Mouse (Mus musculus) megakaryocyte, embryonic 14.5 days (primary cell): ENCODE measurements around the gene Orai3. TPM values are rescaled to one million over a fixed set of nuclear protein-coding genes. Genes with fewer than 3 reads are reported as not detected.

Experiments used
- H3K27me3 ChIP-seq: replicated peaks from 2 replicates; pipeline ENCODE3; 2012; ENCODE audit warnings: inconsistent platforms
- H3K36me3 ChIP-seq: replicated peaks from 2 replicates; pipeline ENCODE3; 2012; ENCODE audit warnings: low read length, inconsistent platforms, mixed read lengths
- H3K4me1 ChIP-seq: 2 replicates; pipeline ENCODE4 v1.6.1; 2012; ENCODE audit warnings: inconsistent platforms
- H3K4me3 ChIP-seq: replicated peaks from 2 replicates; pipeline ENCODE3; 2012; ENCODE audit warnings: moderate library complexity, mild to moderate bottlenecking, inconsistent platforms
- H3K9me3 ChIP-seq: 2 replicates; pipeline ENCODE4 v1.6.1; 2012; ENCODE audit warnings: inconsistent platforms
- FLI1 ChIP-seq: IDR thresholded peaks from 2 replicates; pipeline ENCODE4 v1.6.1; 2012; ENCODE audit warnings: low read length, inconsistent platforms, mixed read lengths
- GATA1 ChIP-seq: IDR thresholded peaks from 3 replicates; pipeline ENCODE4 v1.6.1; 2012; ENCODE audit warnings: mixed read lengths, low read length, inconsistent platforms, borderline replicate concordance
- polyA plus RNA-seq: library from polyadenylated mRNA; stranded (reverse); fragments of >175 nt; gene quantifications from 2 replicates; pipeline ENCODE4 v1.2.3, GENCODE M21; 2012; ENCODE audit warnings: low replicate concordance; ENCODE audit not compliant: insufficient read depth

Orai3 gene
- polyA plus RNA-seq, 1 experiment: 27.3 TPM

DNA sequence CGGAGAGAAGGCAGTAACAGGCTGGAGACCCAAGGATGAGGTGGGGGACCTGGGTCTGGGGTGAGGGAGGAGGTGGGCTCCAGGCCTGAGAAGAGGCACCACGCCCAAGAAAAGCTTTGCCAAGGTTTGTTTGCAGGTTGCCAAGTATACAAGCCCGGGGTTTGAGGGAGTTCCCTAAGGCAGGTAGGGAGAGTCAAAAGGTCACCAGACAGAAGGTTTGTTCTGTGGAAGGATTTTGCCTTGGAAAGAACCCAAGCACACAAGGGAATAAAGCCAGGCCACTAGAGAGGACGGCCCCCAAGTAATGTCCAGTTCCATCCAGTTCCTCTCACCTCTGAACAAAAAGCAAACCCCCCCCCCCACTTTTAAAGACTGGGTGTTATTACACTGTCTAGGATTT lies 41.6 kb downstream of the Orai3 start:
- H3K27me3 ChIP-seq: peaks cover 4% of the 10 kb centered on the region
- H3K4me1 ChIP-seq: peaks cover 60% of the 10 kb centered on the region
- no peaks in the 10 kb centered on the region; the same call in 1 of the 2 replicates for H3K9me3 ChIP-seq
- no peak for TF ChIP-seq GATA1
- TF ChIP-seq FLI1: no peak
- H3K36me3 ChIP-seq: no peaks in the 10 kb centered on the region
- H3K4me3 ChIP-seq: no peak overlapping the region

DNA sequence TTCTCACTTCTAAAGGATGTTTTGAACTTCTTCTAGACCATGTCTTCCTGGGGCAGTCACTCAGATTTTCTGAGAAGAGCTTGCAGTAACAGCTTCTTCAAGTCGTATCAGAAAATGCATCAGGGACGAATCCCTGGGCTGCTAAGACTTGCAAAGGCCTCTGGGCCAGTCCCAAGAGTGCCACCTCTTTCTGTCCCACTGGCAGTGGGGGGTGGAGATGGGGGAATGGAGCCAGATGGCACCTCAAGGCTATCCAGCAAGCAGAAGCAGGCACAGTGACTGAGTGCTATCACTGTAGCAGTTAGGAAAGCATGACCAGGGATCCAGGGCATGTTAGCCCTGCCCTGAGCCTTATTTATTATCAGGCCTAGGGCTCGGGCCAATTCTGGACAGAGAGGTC lies 42.7 kb downstream of the Orai3 start:
- H3K4me3 ChIP-seq: no peak overlapping the region
- peaks cover 55% of the 10 kb centered on the region for H3K4me1 ChIP-seq
- peaks cover 4% of the 10 kb centered on the region for H3K27me3 ChIP-seq
- H3K9me3 ChIP-seq: no peaks in the 10 kb centered on the region; the same call in 1 of the 2 replicates
- no peaks in the 10 kb centered on the region for H3K36me3 ChIP-seq
- no peak for TF ChIP-seq FLI1
- no peak for TF ChIP-seq GATA1

DNA sequence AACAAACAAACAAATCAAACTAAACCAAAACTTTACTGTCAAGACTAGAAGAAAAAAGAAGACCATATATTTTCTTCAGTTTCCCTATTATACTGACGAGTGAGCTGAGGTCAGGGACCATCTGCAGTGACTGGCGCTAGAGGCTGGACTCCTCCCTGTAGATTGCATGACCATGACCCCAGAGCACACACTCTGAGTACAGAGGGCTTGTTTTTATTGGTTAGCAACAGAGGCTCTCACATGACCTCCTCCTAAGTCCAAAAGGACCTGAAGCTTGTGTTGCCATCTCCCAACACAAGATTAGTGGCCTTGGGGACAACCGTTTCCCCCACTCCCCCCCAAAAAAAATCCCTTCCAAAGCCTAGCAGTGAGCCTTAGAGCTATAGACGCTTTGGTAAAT lies 44.2 kb downstream of the Orai3 start:
- Histone ChIP-seq H3K36me3 (no peaks in the 10 kb centered on the region), H3K4me3 (no peak overlapping the region), H3K4me1 (peaks cover 49% of the 10 kb centered on the region), H3K27me3 (peaks cover 6% of the 10 kb centered on the region), H3K9me3 (no peaks in the 10 kb centered on the region; the same call in 1 of the 2 replicates)
- TF ChIP-seq FLI1 (no peak), GATA1 (no peak)

DNA sequence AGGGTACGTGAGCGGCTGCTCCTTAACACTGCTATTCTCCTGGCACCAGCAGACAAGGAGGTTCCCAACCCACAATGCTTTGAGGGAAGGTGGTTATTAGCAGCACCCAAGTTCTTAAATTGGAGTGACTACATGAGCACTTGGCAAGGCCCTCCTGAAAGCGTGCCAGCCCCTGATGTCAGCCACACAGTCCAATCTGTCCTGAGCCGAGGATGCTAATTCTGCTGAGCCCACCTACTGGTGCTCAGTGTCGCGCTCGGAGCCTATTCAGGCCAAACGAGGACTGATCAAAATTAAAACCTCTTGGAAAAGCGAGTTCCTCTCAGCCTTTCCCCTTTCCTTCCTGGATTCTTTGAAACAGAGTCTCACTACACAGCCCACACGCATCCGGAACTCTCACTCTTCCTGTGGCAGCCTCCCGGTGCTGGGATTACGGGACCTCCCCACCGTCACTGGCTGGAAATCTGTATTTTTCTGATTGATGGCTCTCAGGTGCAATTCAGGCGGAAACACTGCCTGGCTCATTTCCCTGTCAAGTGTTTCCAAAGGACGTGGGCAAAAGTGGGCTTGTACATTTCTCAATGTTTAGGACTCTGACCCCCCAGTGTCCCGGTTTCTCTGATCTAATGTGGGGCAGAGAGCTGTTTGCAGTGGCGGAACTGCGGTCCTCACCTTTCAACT lies 44.8 kb downstream of the Orai3 start:
- Histone ChIP-seq H3K9me3 (no peaks in the 10 kb centered on the region; the same call in 1 of the 2 replicates), H3K27me3 (peaks cover 6% of the 10 kb centered on the region), H3K4me3 (no peak overlapping the region), H3K4me1 (peaks cover 43% of the 10 kb centered on the region), H3K36me3 (no peaks in the 10 kb centered on the region)
- TF ChIP-seq FLI1 (no peak), GATA1 (no peak)

DNA sequence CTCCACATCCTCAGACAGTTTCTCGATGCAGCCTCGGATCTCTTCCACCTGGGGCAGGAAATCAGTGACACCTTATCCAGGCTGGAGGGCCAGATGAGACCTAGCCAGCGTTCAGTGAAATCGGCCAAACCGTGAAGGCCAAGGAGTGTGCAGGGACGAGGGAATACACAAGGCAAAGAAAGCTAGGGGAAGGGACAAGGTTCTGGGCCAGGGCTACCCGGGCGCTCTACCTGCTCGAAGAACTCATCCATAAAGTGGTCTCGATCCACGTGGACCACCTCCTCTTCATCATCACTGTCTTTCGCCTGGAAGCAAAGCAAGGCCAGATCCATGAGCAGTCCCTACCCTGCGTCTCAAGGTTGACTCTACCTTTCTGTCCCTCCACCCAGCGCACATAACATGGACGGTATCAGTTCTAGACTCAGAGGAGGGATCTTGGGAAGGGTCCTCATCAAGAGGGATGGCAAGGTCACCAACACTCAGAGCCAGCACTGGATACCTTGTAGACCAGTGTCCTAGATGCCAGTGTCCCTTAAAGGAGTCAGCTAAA lies 45.6 kb downstream of the Orai3 start:
- Histone ChIP-seq H3K9me3 (no peaks in the 10 kb centered on the region; the same call in 1 of the 2 replicates), H3K4me1 (peaks cover 43% of the 10 kb centered on the region), H3K4me3 (no peak overlapping the region), H3K27me3 (peaks cover 6% of the 10 kb centered on the region), H3K36me3 (no peaks in the 10 kb centered on the region)
- TF ChIP-seq FLI1 (no peak), GATA1 (no peak)

DNA sequence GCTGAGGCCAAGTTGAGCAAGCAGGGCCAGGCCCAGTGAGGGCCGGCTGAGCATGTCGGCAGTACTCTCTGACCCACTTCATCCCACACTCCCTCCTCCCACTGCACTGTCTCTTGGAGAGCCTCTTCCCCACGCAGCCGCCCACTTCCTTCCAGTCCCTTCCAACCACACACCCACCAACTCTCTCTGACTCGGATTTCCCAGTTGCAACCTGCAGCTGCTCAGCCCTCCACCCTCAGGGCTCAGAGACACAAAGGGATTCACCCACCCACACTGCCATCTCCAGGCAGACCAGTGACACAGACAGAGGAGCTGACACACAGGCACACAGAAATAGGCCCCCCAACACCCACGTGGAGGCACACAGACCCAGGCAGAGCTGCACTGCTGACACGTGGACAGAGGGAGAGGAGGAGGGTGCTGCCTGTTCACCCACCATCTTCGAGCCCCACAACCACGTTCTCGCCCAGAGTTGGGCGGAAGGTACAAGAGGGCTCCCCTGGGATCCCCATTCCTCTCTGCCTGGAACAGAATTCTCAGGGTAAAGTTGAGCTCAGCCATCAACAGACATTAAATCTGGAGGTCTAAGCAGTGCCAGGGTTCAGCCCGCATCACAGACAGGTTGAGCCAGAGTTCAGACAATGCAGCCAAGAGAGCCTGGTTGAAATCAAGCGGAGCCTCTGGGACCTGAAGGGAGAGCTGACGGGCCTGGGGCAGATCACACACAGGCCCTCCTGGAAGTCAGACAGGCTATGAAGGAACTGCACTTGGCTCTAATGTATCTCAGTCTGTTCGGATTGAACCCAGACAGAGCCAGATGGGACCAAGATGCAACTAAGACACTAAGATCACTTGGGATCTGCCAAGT lies 46.6 kb downstream of the Orai3 start:
- no peaks in the 10 kb centered on the region for H3K9me3 ChIP-seq

DNA sequence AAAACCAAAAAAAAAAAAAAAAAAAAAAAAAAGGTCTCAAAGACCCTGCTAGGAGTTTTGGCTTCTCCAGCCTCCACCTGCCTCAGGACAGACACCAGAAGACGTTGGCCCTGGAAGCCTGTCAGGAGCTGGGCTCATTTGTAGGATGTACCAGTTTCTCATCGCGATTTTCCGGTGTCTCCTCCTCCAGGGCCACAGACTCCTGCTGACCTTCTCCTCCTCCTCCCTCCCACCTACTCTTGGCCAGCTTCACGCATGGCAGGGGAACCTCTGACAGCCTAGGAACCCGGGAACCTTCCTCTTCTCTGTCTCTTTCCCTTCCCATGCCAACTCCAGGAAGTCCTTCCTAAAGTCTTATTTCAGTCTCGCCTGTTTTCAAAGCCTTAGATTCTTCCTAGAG lies 47.4 kb downstream of the Orai3 start:
- peaks cover 6% of the 10 kb centered on the region for H3K27me3 ChIP-seq
- peaks cover 48% of the 10 kb centered on the region for H3K4me1 ChIP-seq
- no peak overlapping the region for H3K4me3 ChIP-seq
- H3K9me3 ChIP-seq: no peaks in the 10 kb centered on the region
- TF ChIP-seq GATA1 (no peak), FLI1 (no peak)
- no peaks in the 10 kb centered on the region for H3K36me3 ChIP-seq

More for the DNA sequence above, 46.6 kb downstream of the Orai3 start:
- peaks cover 6% of the 10 kb centered on the region for H3K27me3 ChIP-seq
- TF ChIP-seq GATA1 (no peak), FLI1 (no peak)
- H3K4me1 ChIP-seq: peaks cover 46% of the 10 kb centered on the region
- H3K36me3 ChIP-seq: no peaks in the 10 kb centered on the region
- H3K4me3 ChIP-seq: peak overlapping the region; percentile 30

DNA sequence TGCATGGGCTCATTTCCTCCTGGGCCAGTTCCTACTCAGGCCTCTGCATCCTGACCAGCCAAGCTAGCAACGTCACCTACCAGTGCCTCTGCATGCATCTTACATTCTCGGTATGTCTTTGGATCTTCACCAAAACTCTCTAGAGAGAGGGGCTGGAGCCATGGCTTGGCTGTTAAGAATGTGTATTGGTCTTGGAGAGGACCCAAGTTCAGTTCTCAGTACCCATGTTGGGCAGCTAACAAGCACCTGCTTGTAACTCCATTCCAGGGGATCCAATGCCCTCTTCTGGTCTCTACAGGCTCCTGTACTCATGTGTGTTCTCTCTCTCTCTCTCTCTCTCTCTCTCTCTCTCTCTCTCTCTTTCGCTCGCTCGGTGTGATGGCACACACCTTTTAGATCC lies 48.2 kb downstream of the Orai3 start:
- no peaks in the 10 kb centered on the region for H3K36me3 ChIP-seq
- H3K27me3 ChIP-seq: peaks cover 6% of the 10 kb centered on the region
- H3K9me3 ChIP-seq: no peaks in the 10 kb centered on the region
- no peak for TF ChIP-seq FLI1
- no peak for TF ChIP-seq GATA1
- peaks cover 48% of the 10 kb centered on the region for H3K4me1 ChIP-seq
- no peak overlapping the region for H3K4me3 ChIP-seq

DNA sequence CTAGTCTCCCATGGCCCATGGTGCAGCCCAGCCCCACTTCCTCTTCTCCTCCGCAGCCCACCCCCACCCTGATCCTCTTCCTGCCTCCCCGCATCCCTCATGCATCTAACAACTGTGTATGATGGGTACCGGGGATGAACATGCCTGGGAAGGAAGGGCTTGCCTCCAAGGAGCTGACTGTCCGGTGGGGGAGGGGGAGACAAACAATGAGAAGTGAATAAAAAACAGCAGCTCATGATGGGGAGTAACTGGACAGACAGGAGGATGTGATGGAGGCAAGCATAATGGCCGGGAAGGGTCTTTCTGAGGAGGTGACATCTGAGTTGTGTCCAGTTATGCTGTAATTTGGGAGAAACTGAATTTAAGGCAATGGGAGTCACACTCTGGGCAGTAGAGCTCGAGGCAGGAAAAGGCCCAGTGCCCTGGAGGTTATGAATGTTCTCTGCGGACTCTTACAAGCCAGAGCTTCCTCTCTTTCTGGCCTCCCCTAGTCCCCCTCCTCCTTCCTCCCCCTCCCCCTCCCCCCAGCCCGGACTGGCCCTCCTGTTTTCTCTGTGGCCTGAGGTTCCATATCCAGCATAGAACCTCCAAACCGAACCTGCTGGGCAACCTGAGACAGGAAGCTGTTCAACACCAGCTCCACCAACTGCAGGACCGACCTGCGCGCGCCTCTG lies 51.4 kb downstream of the Orai3 start:
- no peak overlapping the region for H3K4me3 ChIP-seq
- H3K9me3 ChIP-seq: no peaks in the 10 kb centered on the region
- H3K4me1 ChIP-seq: peaks cover 31% of the 10 kb centered on the region
- no peaks in the 10 kb centered on the region for H3K36me3 ChIP-seq
- peaks cover 27% of the 10 kb centered on the region for H3K27me3 ChIP-seq
- TF ChIP-seq GATA1 (no peak), FLI1 (no peak)

DNA sequence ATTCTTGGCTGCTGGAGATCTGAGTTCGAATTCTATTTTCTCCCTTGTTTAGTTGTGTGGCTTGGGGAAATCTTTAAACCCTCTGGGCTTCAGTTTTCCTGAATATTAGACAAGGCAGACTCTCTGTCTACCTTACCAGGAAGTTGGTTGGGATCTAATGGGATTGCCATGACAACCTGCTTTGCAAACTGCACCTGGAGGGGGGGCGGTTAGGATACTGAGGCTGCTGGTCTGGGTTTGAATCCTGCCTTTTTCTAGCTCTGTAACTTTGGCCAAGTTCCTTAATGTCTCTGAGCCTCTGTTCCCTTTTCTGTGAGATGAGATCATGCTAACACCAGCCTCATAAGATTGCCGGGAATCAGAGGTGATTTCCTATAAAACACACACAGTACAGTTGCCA lies 52.9 kb downstream of the Orai3 start:
- Histone ChIP-seq H3K36me3 (no peaks in the 10 kb centered on the region), H3K9me3 (peaks cover 3% of the 10 kb centered on the region; the same call in 1 of the 2 replicates), H3K4me1 (peaks cover 22% of the 10 kb centered on the region), H3K4me3 (no peak overlapping the region), H3K27me3 (peaks cover 32% of the 10 kb centered on the region)
- no peak for TF ChIP-seq GATA1
- TF ChIP-seq FLI1: no peak
